Mouse (Mus musculus) MEL (cell line): ENCODE data around the gene Kif3a. TPM values are rescaled to one million over a fixed set of nuclear protein-coding genes. Genes with fewer than 3 reads are reported as not detected.

Experiments used
- DNase-seq: peaks from one replicate; pipeline ENCODE4 v3.0.0; 2011; ENCODE audit warnings: low read depth, low spot score
- H3K27ac ChIP-seq: 2 replicates; pipeline ENCODE4 v1.5.1; 2012; ENCODE audit warnings: low read depth, mild to moderate bottlenecking, control low read depth, low read length, moderate library complexity; ENCODE audit not compliant: control insufficient read depth
- H3K27me3 ChIP-seq, 2 experiments: fragments of 150-350 bp in 1 of 2; sonication (generic) in 1 of 2; 2 replicates each; pipeline ENCODE4 v1.6.1; 2012; ENCODE audit warnings: low read length in 2 of 2, mild to moderate bottlenecking in 2 of 2, improper control_type of control experiment in 1 of 2, moderate library complexity in 1 of 2; ENCODE audit not compliant: insufficient read depth in 2 of 2, control insufficient read depth in 1 of 2
- H3K36me3 ChIP-seq, 2 experiments: 2 replicates each; pipeline ENCODE4 v1.6.1; 2012 to 2014; ENCODE audit warnings: low read length in 2 of 2, improper control_type of control experiment in 1 of 2, inconsistent platforms in 1 of 2, mild to moderate bottlenecking in 1 of 2; ENCODE audit not compliant: insufficient read depth in 2 of 2, control insufficient read depth in 1 of 2
- H3K4me1 ChIP-seq, 2 experiments: fragments of 150-350 bp in 1 of 2; sonication (generic) in 1 of 2; 2 replicates each; pipeline ENCODE4 v1.6.1; 2012; ENCODE audit warnings: low read length in 2 of 2, improper control_type of control experiment in 1 of 2, mild to moderate bottlenecking in 1 of 2; ENCODE audit not compliant: insufficient read depth in 2 of 2, control insufficient read depth in 1 of 2
- H3K4me3 ChIP-seq, 2 experiments: fragments of 150-350 bp in 1 of 2; sonication (generic) in 1 of 2; 2 replicates each; pipeline ENCODE4 v1.5.1; 2012; ENCODE audit warnings: low read depth in 2 of 2, low read length in 2 of 2, mild to moderate bottlenecking in 2 of 2, moderate library complexity in 2 of 2, control low read depth in 1 of 2, improper control_type of control experiment in 1 of 2; ENCODE audit not compliant: control insufficient read depth in 1 of 2, insufficient read depth in 1 of 2
- H3K79me2 ChIP-seq: 2 replicates; pipeline ENCODE4 v1.6.1; 2012; ENCODE audit warnings: mild to moderate bottlenecking, low read length, moderate library complexity; ENCODE audit not compliant: control insufficient read depth, poor library complexity, insufficient read depth
- H3K9ac ChIP-seq: 2 replicates; pipeline ENCODE4 v1.6.1; 2012; ENCODE audit warnings: low read depth, mild to moderate bottlenecking, control low read depth, low read length, moderate library complexity; ENCODE audit not compliant: control insufficient read depth, poor library complexity, severe bottlenecking
- H3K9me3 ChIP-seq: fragments of 150-350 bp; sonication (generic); replicated peaks from 2 replicates; pipeline ENCODE4 v1.6.1; 2012; ENCODE audit warnings: mild to moderate bottlenecking, low read length, improper control_type of control experiment, moderate library complexity; ENCODE audit not compliant: insufficient read depth
- BHLHE40 ChIP-seq: IDR thresholded peaks from 2 replicates; pipeline ENCODE4 v1.6.1; 2012; ENCODE audit warnings: low read depth, mild to moderate bottlenecking, inconsistent platforms, low read length, improper control_type of control experiment, borderline replicate concordance
- CHD1 ChIP-seq: IDR thresholded peaks from 2 replicates; pipeline ENCODE4 v1.6.1; 2012; ENCODE audit warnings: low read depth, mild to moderate bottlenecking, inconsistent platforms, low read length, improper control_type of control experiment
- CHD2 ChIP-seq: IDR thresholded peaks from 2 replicates; pipeline ENCODE4 v1.6.1; 2011; ENCODE audit warnings: low read length, improper control_type of control experiment
- CTCF ChIP-seq, 3 experiments: IDR thresholded peaks in 2 of 3; conservative IDR thresholded peaks in 1 of 3; 2 replicates each; pipeline ENCODE4 v1.5.1; 2011 to 2012; ENCODE audit warnings: low read length in 3 of 3, low read depth in 2 of 3, mild to moderate bottlenecking in 2 of 3, improper control_type of control experiment in 1 of 3, inconsistent platforms in 1 of 3, mixed read lengths in 1 of 3, moderate library complexity in 1 of 3; ENCODE audit not compliant: control insufficient read depth in 1 of 3, insufficient read depth in 1 of 3, poor library complexity in 1 of 3, severe bottlenecking in 1 of 3
- E2F4 ChIP-seq: IDR thresholded peaks from 2 replicates; pipeline ENCODE4 v1.6.1; 2011; ENCODE audit warnings: low read depth, low read length, improper control_type of control experiment, borderline replicate concordance
- ELF1 ChIP-seq: IDR thresholded peaks from 2 replicates; pipeline ENCODE4 v1.6.1; 2014; ENCODE audit warnings: low read depth, mild to moderate bottlenecking, inconsistent platforms, low read length, improper control_type of control experiment, moderate library complexity
- EP300 ChIP-seq, 2 experiments: IDR thresholded peaks; 2 replicates each; pipeline ENCODE4 v1.6.1; 2011; ENCODE audit warnings: improper control_type of control experiment in 2 of 2, low read length in 2 of 2, low read depth in 1 of 2, mild to moderate bottlenecking in 1 of 2
- ETS1 ChIP-seq: IDR thresholded peaks from 2 replicates; pipeline ENCODE4 v1.6.1; 2012; ENCODE audit warnings: low read depth, mild to moderate bottlenecking, inconsistent platforms, low read length, improper control_type of control experiment, moderate library complexity
- GABPA ChIP-seq: IDR thresholded peaks from 2 replicates; pipeline ENCODE4 v1.6.1; 2012; ENCODE audit warnings: low read depth, mild to moderate bottlenecking, inconsistent platforms, low read length, improper control_type of control experiment, moderate library complexity
- GATA1 ChIP-seq: IDR thresholded peaks from 2 replicates; pipeline ENCODE4 v1.6.1; 2011; ENCODE audit warnings: low read depth, low read length, improper control_type of control experiment
- HCFC1 ChIP-seq: IDR thresholded peaks from 2 replicates; pipeline ENCODE4 v1.6.1; 2012; ENCODE audit warnings: low read depth, mild to moderate bottlenecking, inconsistent platforms, low read length, improper control_type of control experiment, moderate library complexity
- JUND ChIP-seq: IDR thresholded peaks from 2 replicates; pipeline ENCODE4 v1.6.1; 2011; ENCODE audit warnings: low read depth, mild to moderate bottlenecking, improper control_type of control experiment, low read length
- MAZ ChIP-seq: IDR thresholded peaks from 2 replicates; pipeline ENCODE4 v1.6.1; 2012; ENCODE audit warnings: low read depth, mild to moderate bottlenecking, inconsistent platforms, low read length, improper control_type of control experiment
- MEF2A ChIP-seq: IDR thresholded peaks from 2 replicates; pipeline ENCODE4 v1.6.1; 2014; ENCODE audit warnings: low read depth, mild to moderate bottlenecking, inconsistent platforms, low read length, improper control_type of control experiment; ENCODE audit not compliant: poor library complexity, insufficient replicate concordance, severe bottlenecking; ENCODE audit errors: extremely low read depth
- MXI1 ChIP-seq: IDR thresholded peaks from 2 replicates; pipeline ENCODE4 v1.6.1; 2011; ENCODE audit warnings: mild to moderate bottlenecking, low read depth, low read length, improper control_type of control experiment
- MYB ChIP-seq: IDR thresholded peaks from 2 replicates; pipeline ENCODE4 v1.6.1; 2011; ENCODE audit warnings: mild to moderate bottlenecking, low read depth, low read length, improper control_type of control experiment
- NELFE ChIP-seq: IDR thresholded peaks from 2 replicates; pipeline ENCODE4 v1.6.1; 2011; ENCODE audit warnings: low read depth, low read length, improper control_type of control experiment
- POLR2A ChIP-seq, 2 experiments: IDR thresholded peaks; 2 replicates each; pipeline ENCODE4 v1.6.1; 2011 to 2012; ENCODE audit warnings: low read length in 2 of 2, mild to moderate bottlenecking in 2 of 2, control low read depth in 1 of 2, improper control_type of control experiment in 1 of 2, low read depth in 1 of 2, moderate library complexity in 1 of 2; ENCODE audit not compliant: control insufficient read depth in 1 of 2, insufficient read depth in 1 of 2, poor library complexity in 1 of 2
- POLR2AphosphoS2 ChIP-seq: IDR thresholded peaks from 2 replicates; pipeline ENCODE4 v1.6.1; 2011; ENCODE audit warnings: low read length, improper control_type of control experiment
- POLR2AphosphoS5 ChIP-seq: IDR thresholded peaks from 2 replicates; pipeline ENCODE4 v1.6.1; 2012; ENCODE audit warnings: low read depth, borderline replicate concordance, mild to moderate bottlenecking, inconsistent platforms, low read length, moderate library complexity, mixed read lengths
- RAD21 ChIP-seq: IDR thresholded peaks from 2 replicates; pipeline ENCODE4 v1.6.1; 2011; ENCODE audit warnings: mild to moderate bottlenecking, low read depth, low read length, improper control_type of control experiment
- RCOR1 ChIP-seq: IDR thresholded peaks from 2 replicates; pipeline ENCODE4 v1.6.1; 2012; ENCODE audit warnings: low read depth, mild to moderate bottlenecking, inconsistent platforms, low read length, improper control_type of control experiment
- SIN3A ChIP-seq: IDR thresholded peaks from 2 replicates; pipeline ENCODE4 v1.6.1; 2012; ENCODE audit warnings: low read length, improper control_type of control experiment, inconsistent platforms
- TAL1 ChIP-seq: IDR thresholded peaks from 2 replicates; pipeline ENCODE4 v1.6.1; 2012; ENCODE audit warnings: mild to moderate bottlenecking, inconsistent platforms, low read length, moderate library complexity, mixed read lengths
- TBP ChIP-seq: IDR thresholded peaks from 2 replicates; pipeline ENCODE4 v1.8.0; 2011; ENCODE audit warnings: low read depth, low read length, improper control_type of control experiment
- TCF12 ChIP-seq: IDR thresholded peaks from 2 replicates; pipeline ENCODE4 v1.6.1; 2014; ENCODE audit warnings: low read depth, mild to moderate bottlenecking, inconsistent platforms, low read length, improper control_type of control experiment, moderate library complexity
- UBTF ChIP-seq: IDR thresholded peaks from 2 replicates; pipeline ENCODE4 v1.6.1; 2012; ENCODE audit warnings: low read depth, mild to moderate bottlenecking, inconsistent platforms, low read length, improper control_type of control experiment, moderate library complexity, borderline replicate concordance; ENCODE audit not compliant: insufficient read depth
- USF1 ChIP-seq: IDR thresholded peaks from 2 replicates; pipeline ENCODE4 v1.6.1; 2014; ENCODE audit warnings: low read depth, mild to moderate bottlenecking, inconsistent platforms, low read length, improper control_type of control experiment, moderate library complexity
- USF2 ChIP-seq, 2 experiments: IDR thresholded peaks; 2 replicates each; pipeline ENCODE4 v1.6.1; 2011 to 2012; ENCODE audit warnings: improper control_type of control experiment in 2 of 2, low read length in 2 of 2, borderline replicate concordance in 1 of 2, inconsistent platforms in 1 of 2, low read depth in 1 of 2, mild to moderate bottlenecking in 1 of 2; ENCODE audit not compliant: insufficient read depth in 1 of 2
- ZC3H11A ChIP-seq: IDR thresholded peaks from 2 replicates; pipeline ENCODE4 v1.6.1; 2012; ENCODE audit warnings: low read depth, mild to moderate bottlenecking, inconsistent platforms, low read length, improper control_type of control experiment
- ZKSCAN1 ChIP-seq: IDR thresholded peaks from 2 replicates; pipeline ENCODE4 v1.6.1; 2012; ENCODE audit warnings: low read depth, mild to moderate bottlenecking, inconsistent platforms, low read length, improper control_type of control experiment, moderate library complexity
- ZMIZ1 ChIP-seq: IDR thresholded peaks from 2 replicates; pipeline ENCODE4 v1.6.1; 2012; ENCODE audit warnings: low read depth, mild to moderate bottlenecking, inconsistent platforms, low read length, improper control_type of control experiment, moderate library complexity
- ZNF384 ChIP-seq: IDR thresholded peaks from 2 replicates; pipeline ENCODE4 v1.6.1; 2012; ENCODE audit warnings: low read depth, mild to moderate bottlenecking, inconsistent platforms, low read length, improper control_type of control experiment
- polyA plus RNA-seq, 2 experiments: library from polyadenylated mRNA; stranded (reverse) in 1 of 2; unstranded in 1 of 2; fragments of >175 nt in 1 of 2; fragments of >200 nt in 1 of 2; gene quantifications; 2 replicates each; pipeline versions ENCODE4 v1.2.1 to v1.2.4; 2012; ENCODE audit warnings: low replicate concordance in 2 of 2, low read depth in 1 of 2; ENCODE audit not compliant: insufficient read length in 2 of 2, insufficient read depth in 1 of 2, missing spikeins in 1 of 2
- total RNA-seq: library from RNA; depleted of rRNA; stranded (reverse); fragments of 300-350 nt; gene quantifications from 2 replicates; pipeline ENCODE4 v1.2.3, GENCODE M21; 2012

Gene Kif3a
- total and polyA plus RNA-seq, 3 experiments = 13.6 to 88.3 (median 17.1) TPM

GRCm38 (mm10) chr11:53619428-53619827 is 52.2 kb downstream of the Kif3a start (continued):
- TF ChIP-seq GABPA (no peak), ZNF384 (peak; percentile 27; the same call in 1 of the 2 replicates), POLR2A (IDR thresholded peaks at IDR 0.05; ENCODE audit: control insufficient read depth in 1 of 2, insufficient read depth in 1 of 2, low read depth in 1 of 2, low read length in 2 of 2, poor library complexity in 1 of 2) (no peak), MAZ (peak; percentile 77; the same call in 1 of the 2 replicates), TAL1 (peak; percentile 82), MXI1 (no peak), BHLHE40 (no peak)

DNA sequence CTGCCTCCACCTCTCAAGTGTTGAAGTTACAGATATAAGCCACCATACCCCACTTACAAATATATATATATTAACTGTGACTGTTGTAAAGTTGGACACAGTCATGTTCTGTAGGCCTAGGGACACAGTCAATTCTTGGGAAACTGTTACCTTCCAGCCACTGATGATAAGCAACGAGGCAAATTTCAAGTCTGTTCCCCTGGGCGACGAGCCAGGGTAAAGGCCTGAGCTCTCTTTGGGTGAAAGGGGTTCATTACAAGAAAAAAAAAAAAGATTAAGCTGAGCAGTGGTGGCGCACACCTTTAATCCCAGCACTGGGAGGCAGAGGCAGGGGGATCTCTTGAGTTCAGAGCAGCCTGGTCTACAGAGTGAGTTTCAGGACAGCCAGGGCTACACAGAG is 52.9 kb downstream of the Kif3a start:
- Histone ChIP-seq H3K4me1 (peaks cover 54 to 71% of the 10 kb centered on the region in 2 experiments), H3K27ac (peak overlapping the region; percentile 77), H3K36me3 (peaks cover 0 to 61% of the 10 kb centered on the region in 2 experiments; a peak in 2 of 4 replicates)
- no peak for TF ChIP-seq USF2 (IDR thresholded peaks at IDR 0.05; ENCODE audit: borderline replicate concordance in 1 of 2, insufficient read depth in 1 of 2, low read depth in 1 of 2, low read length in 2 of 2)
- TF ChIP-seq ZKSCAN1 = no peak
- peak; percentile 55; the same call in 1 of the 2 replicates for TF ChIP-seq GATA1
- 0 out of 2 replicates have a peak, but pooled peaks have one; percentile 6 for TF ChIP-seq MYB
- no peak for TF ChIP-seq ZMIZ1
- peak; percentile 54; the same call in 1 of the 2 replicates for TF ChIP-seq ETS1
- no peak for TF ChIP-seq UBTF
- TF ChIP-seq POLR2AphosphoS2 = no peak
- no peak for TF ChIP-seq JUND
- no peak for TF ChIP-seq NELFE
- TF ChIP-seq HCFC1 = 0 out of 2 replicates have a peak, but pooled peaks have one; percentile 30
- TF ChIP-seq TCF12 = peak; percentile 42; the same call in 1 of the 2 replicates
- no peak for TF ChIP-seq CTCF (IDR thresholded peaks at IDR 0.05 in 2 of 3, conservative IDR thresholded peaks at IDR 0.05 in 1 of 3; ENCODE audit: control insufficient read depth in 1 of 3, insufficient read depth in 1 of 3, low read depth in 2 of 3, low read length in 3 of 3, poor library complexity in 1 of 3, severe bottlenecking in 1 of 3)
- TF ChIP-seq GABPA = no peak
- no peak for TF ChIP-seq POLR2A (IDR thresholded peaks at IDR 0.05; ENCODE audit: control insufficient read depth in 1 of 2, insufficient read depth in 1 of 2, low read depth in 1 of 2, low read length in 2 of 2, poor library complexity in 1 of 2)
- TF ChIP-seq ZNF384 = peak; percentile 94
- 0 out of 2 replicates have a peak, but pooled peaks have one; percentile 46 for TF ChIP-seq SIN3A
- no peak for TF ChIP-seq MEF2A
- TF ChIP-seq ELF1 = no peak
- TF ChIP-seq RAD21 = no peak
- TF ChIP-seq CHD2 = no peak
- TF ChIP-seq E2F4 = no peak
- TF ChIP-seq POLR2AphosphoS5 = no peak
- TF ChIP-seq CHD1 = no peak
- TF ChIP-seq EP300 (IDR thresholded peaks at IDR 0.05; ENCODE audit: low read depth in 1 of 2, low read length in 2 of 2) = peak; percentile 19 to 63; a peak in 3 of 4 replicates
- TF ChIP-seq TAL1 = no peak
- no peak for TF ChIP-seq BHLHE40
- no peak for TF ChIP-seq USF1
- peak; percentile 53; the same call in 1 of the 2 replicates for TF ChIP-seq RCOR1
- no peak for TF ChIP-seq ZC3H11A
- peak; percentile 62; the same call in 1 of the 2 replicates for TF ChIP-seq TBP
- peak; percentile 48; the same call in 1 of the 2 replicates for TF ChIP-seq MXI1
- no peak for TF ChIP-seq MAZ

More for the DNA sequence above, 52.9 kb downstream of the Kif3a start:
- Histone ChIP-seq H3K9ac (no peak overlapping the region), H3K27me3 (no peaks in the 10 kb centered on the region), H3K9me3 (no peaks in the 10 kb centered on the region), H3K4me3 (no peak overlapping the region; a peak in 1 of 4 replicates), H3K79me2 (peaks cover 18% of the 10 kb centered on the region)
- DNase-seq = peak; percentile 88
